Mouse (Mus musculus) liver, embryonic 14 days (tissue): ENCODE results near the gene Mia2. TPM values are rescaled to one million over a fixed set of nuclear protein-coding genes. Genes with fewer than 3 reads are reported as not detected.

Experiments used
- polyA plus RNA-seq: library from polyadenylated mRNA; depleted of rRNA; stranded (reverse); fragments of >200 nt; gene quantifications from 2 replicates; pipeline ENCODE4 v1.2.3, GENCODE M21; 2012; rRNA removed

Gene Mia2
- polyA plus RNA-seq = 32.2 and 36.3 TPM in 2 replicates

DNA sequence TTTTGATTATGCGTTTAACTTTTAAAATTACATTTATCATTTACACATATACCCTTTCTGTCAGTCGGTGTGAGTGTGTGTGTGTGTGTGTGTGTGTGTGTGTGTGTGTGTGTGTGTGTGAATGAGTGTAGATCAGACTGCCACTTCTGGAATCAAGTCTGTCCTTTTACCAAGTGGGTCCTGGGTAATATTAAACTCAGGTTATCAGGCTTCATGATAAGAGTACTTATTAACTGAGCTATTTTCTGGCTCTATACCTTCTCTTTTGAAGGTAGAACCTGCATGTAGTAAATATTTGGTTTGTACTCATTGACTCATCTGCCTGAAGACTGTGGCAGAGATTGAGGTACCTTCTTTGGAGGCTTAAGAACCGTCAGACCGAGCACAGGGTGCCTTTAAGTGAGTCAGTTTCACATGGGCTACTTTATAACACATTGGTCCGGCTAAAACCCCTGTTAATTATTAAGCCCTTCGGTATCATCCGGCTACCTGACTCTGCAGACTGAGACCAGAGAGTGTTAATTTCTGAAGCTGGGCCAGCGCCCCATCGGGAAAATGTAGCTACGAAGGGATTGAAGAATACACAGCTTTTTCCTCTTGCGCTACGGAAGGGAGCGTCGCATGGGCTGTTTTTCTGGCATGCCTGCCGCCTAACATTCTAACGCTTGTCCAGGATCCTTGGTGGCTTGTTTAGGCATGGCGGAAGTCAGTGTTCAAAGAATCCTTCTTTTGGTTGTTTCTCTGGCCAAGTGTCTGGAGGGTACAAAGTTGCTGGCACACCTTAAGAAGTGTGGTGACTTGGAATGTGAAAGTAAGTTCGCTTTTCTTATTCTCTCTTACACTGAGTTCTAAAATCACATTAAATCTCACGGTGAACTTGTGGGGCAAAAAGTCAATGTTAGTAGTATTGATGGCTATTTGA is at the start of gene Mia2:
Mia2 (plus strand) TSS at position 696 of the 922 bp plus-strand sequence.

DNA sequence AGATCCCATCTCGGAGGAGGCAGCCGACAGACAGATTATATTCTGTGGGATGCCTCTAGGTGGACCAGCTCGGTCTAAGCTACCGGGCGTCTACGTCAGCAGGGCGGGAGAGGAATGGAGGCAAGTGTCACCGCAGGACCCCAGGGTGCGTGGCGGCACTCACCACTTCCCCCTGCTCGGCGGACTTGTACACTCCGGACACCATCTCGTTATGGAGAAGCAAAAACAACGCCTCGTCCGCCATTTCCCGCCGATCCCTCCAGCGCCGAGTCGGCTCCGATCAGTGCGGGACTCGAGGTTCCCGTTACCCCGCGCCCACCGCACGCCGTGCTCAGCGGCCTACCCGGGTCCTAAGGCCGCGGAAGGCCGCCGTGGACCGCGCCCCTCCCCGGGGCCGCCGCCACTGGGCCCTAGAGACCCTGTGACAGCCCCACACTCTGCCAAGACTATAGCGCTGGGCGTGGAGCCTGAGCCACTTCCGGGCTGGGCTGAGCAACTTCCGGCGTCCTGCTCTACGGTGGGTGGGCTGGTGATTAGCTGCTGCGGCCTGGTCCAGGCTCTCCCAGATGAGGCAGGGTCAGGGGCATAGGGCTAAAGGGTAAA is 34.5 kb upstream of the Mia2 start, which contains the start of gene Trappc6b:
Trappc6b (minus strand) TSS at position 480 of the 603 bp plus-strand sequence.

DNA sequence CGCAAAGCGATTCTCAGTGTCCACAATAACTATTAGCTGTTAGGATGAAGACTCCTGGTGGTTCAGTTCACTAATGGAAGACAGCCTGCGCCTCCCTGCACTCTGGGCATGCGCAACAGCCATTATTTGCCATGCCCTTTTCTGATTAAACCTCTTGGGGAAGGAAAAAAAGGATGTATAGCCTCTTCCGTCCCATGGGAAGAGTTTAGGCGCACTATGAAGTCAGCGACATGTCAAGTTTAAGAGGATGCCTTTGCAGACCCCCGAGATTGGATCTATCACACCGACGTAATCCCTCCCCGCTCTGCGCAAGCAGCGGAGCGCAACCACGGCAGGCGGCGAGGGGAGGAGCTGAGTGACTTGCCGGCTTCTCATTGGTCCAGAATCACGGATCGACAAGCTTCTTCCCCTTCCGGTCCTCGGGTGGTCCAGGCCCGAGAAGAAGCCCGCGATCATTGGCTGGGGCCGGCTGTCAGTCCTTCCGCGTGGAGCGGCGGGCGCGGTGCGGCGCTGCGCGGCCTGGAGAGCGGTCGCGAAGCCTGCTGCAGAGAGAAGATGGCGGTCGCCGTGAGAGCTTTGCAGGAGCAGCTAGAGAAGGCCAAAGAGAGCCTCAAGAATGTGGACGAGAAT is 29.0 kb upstream of the Mia2 start, which contains the start of gene Pnn:
Pnn (plus strand) TSS at position 437 of the 630 bp plus-strand sequence.

DNA sequence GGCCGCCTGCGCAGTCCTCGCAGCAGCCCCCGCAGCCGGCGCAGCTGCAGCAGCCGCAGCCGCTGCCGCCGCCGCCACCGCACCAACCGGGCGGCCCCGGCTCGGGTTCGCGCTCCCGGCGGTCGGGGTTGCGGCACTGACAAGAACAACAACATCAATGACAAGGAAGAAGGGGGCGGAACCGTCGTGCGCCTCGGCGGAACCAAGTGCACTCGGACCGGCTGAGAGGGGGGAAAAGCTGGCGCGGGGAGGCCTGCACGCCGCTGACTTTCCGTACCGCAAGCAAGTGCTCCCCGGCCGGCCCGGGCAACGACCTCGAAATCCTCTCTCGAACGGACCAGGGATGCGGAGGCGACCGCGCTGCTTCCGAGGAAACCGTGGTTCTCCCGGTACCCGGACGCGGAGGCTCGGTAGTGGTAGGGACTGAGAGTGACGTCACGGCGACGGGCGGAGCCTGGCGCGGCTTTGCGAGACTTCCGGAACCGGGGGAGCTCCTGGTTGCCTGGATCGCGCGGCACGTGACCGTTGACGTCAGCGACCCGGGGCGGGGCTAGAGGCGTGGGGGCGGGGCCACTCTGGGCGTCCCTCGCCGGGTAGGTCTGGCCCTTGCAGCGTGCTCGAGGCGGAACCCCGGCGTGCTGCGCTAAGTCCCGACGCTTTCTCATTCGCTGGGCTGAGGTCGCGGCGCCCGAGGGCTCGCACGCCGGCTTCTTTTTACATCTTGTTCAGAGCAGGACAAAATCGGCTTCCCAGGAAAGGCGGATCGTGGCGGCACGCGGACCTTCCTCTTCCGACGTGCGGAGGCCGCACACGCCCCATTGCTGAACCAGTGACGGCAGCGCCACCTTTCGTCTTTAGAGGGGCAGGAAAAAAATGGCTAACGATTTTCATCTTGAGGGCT is 124.0 kb downstream of the Mia2 start, which contains the start of gene Fbxo33:
Fbxo33 (minus strand) TSS at position 401 of the 901 bp plus-strand sequence.

Other genes with a start within 250 kb of the Mia2 start
- gene Sec23a, start 83.8 kb upstream of the Mia2 start, polyA plus RNA-seq = 10.4 and 12.5 TPM in 2 replicates
- 11.3 and 11.5 TPM in 2 replicates for gene Gemin2, start 82.4 kb upstream of the Mia2 start, polyA plus RNA-seq
- gene Trappc6b, start 34.3 kb upstream of the Mia2 start, polyA plus RNA-seq = 34.8 and 37.5 TPM in 2 replicates
- 52.1 and 57.1 TPM in 2 replicates for gene Pnn, start 28.9 kb upstream of the Mia2 start, polyA plus RNA-seq
- 7.1 and 8.8 TPM in 2 replicates for gene Fbxo33, start 123.9 kb downstream of the Mia2 start, polyA plus RNA-seq